Mouse (Mus musculus) bone marrow, adult 2 months (tissue): ENCODE measurements around the gene Rrbp1. TPM values are rescaled to one million over a fixed set of nuclear protein-coding genes. Genes with fewer than 3 reads are reported as not detected.

ENCODE experiments used
- H3K27ac ChIP-seq: fragments of 200-500 bp; 2 replicates; pipeline ENCODE4 v1.5.1; 2012; ENCODE audit warnings: low read depth, mild to moderate bottlenecking, control low read depth, inconsistent platforms, low read length; ENCODE audit not compliant: control insufficient read depth, poor library complexity, insufficient read depth
- H3K4me1 ChIP-seq: fragments of 200-500 bp; 2 replicates; pipeline ENCODE4 v1.6.1; 2011; ENCODE audit warnings: low read length; ENCODE audit not compliant: control insufficient read depth, insufficient read depth
- H3K4me3 ChIP-seq: fragments of 200-500 bp; replicated peaks from 2 replicates; pipeline ENCODE3; 2011; ENCODE audit warnings: mild to moderate bottlenecking, low read depth, low read length, control low read depth; ENCODE audit not compliant: control insufficient read depth
- CTCF ChIP-seq: fragments of 200-500 bp; IDR thresholded peaks from 2 replicates; pipeline ENCODE4 v1.5.1; 2011; ENCODE audit warnings: low read length, control low read depth; ENCODE audit not compliant: control insufficient read depth, insufficient read depth
- POLR2A ChIP-seq: fragments of 200-500 bp; IDR thresholded peaks from 2 replicates; pipeline ENCODE4 v1.6.1; 2011; ENCODE audit warnings: low read depth, mild to moderate bottlenecking, control low read depth, low read length, borderline replicate concordance; ENCODE audit not compliant: control insufficient read depth
- WGBS: fragments of 180-500 bp; shearing (Covaris S2); methylation state at CpG from one replicate; pipeline ENCODE4 v1.1.7; 2018; 5-methylcytosine and 5-hydroxymethylcytosine counted together
- polyA plus RNA-seq: library from polyadenylated mRNA; stranded (reverse); fragments of >200 nt; gene quantifications from 2 replicates; pipeline ENCODE4 v1.2.4, GENCODE M21; 2011; ENCODE audit warnings: low replicate concordance; ENCODE audit not compliant: missing spikeins, insufficient read depth, insufficient read length

Rrbp1 gene
- polyA plus RNA-seq, 1 experiment, result 155 TPM

DNA sequence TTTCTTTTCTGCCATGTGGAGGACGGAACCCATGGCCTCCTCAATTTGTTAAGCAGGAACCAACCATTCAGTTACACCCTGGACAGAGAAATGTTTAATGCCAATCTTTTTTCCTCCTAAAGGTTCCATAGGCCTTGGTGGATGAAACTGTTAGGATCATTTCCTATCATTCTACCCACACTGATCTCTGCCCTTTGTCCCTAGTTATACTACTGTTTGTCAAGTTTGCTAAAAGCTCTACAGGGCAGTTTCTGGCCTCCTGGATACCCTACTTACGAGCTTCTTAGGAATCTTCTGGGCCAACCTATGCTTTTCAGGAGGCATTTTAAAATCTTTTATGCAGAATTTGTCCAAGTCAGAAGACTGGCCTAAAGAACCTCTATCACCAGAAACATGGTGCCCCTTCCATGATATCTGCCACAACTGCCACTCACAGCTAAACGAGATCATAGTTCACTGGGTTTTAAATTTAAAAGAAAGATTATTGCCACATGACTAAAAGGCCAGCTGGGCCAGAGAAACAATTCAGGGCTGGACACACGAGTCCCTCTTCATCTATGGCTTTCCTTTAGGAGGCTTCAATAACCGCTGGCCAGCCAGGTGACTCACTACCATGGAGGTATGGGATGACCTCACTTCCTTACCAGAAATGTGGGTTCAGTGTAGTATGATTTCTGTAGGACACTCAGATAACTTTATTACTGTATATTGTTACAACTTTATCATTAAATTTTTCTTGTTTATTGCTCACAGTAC is 8.7 kb downstream of the Rrbp1 start:
- Histone ChIP-seq H3K27ac (no peak overlapping the region), H3K4me3 (no peak overlapping the region), H3K4me1 (peaks cover 2% of the 10 kb centered on the region)
- TF ChIP-seq CTCF, result no peak
- no peak for TF ChIP-seq POLR2A
- 75% methylated on average over 5 of the region's 5 CpGs for WGBS

DNA sequence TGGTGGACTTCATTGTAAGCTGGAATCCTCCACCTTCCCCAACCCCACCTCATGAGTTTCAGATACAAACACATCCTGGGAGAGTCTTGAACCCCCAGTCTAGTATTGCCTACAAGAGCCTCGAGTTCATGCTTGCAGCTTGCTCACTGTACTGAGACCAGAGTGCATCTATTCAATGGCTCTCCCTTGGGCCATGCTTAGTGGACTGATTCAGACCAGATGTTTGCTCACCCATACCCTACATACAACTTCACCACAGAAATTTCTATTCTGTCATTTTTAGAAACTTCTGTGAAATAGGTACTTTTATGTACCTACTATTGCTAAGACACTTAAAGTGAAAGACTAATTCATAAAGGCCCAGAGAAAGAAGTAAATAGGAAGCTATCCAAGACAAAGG is 18.1 kb downstream of the Rrbp1 start:
- Histone ChIP-seq H3K4me1 (peaks cover 1% of the 10 kb centered on the region; the same call in 1 of the 2 replicates), H3K27ac (no peak overlapping the region), H3K4me3 (no peak overlapping the region)
- TF ChIP-seq CTCF, result no peak
- WGBS, result 67% methylated on average over 1 of the region's 1 CpGs

DNA sequence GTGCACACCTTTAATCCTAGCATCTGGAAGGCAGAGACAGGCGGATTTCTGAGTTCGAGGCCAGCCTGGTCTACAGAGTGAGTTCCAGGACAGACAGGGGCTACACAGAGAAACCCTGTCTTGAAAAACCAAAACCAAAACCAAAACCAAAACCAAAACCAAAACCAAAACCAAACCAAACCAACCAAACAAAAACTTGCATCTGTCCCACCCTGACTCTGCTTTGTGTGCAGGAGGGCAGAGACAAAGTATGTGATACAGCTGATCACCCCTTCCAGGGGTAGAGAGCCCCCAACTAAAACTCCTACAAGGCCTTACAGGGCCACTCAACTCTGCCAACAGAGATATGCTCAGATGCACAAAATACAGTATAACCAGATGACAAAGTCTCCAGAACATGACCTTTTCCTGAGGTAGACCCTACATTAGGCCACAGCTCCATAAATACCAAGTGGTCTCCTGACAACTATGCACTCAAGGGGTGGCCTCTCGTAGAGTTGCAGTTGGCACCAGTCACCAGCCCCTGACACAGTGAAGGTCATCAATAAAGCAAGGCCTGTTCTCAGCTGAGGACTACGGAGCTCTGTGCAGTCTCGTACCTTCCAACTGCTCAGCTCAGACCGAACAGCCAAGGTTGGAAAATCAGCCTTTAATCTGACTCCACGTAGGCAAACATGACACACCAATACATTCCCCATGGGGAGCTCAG is 18.9 kb downstream of the Rrbp1 start:
- Histone ChIP-seq H3K27ac (no peak overlapping the region), H3K4me1 (peaks cover 1% of the 10 kb centered on the region; the same call in 1 of the 2 replicates), H3K4me3 (no peak overlapping the region)
- TF ChIP-seq CTCF, result no peak
- no peak for TF ChIP-seq POLR2A
- 87% methylated on average over 7 of the region's 7 CpGs for WGBS

DNA sequence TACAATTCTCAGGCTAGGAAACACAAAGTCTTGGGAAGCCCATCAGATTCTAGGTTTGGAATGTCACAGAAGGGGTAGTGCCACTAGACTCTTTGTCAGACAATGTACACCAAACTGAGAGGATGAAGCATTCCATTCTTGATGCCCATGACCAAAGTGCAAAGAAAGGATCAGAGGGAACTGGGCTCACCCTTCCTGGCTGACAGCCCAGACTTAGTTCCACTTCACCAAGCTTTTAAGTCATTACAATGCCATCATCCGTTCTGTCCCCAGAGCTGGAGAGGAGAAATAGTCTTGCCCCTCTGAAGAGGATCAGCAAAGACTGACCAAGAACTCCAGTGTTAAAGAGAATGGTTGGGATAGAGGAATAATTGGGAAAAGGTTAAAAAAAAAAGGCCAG is 20.1 kb downstream of the Rrbp1 start:
- no peak for TF ChIP-seq POLR2A
- TF ChIP-seq CTCF, result no peak
- Histone ChIP-seq H3K4me3 (no peak overlapping the region), H3K4me1 (peaks cover 1% of the 10 kb centered on the region; the same call in 1 of the 2 replicates), H3K27ac (no peak overlapping the region)
- 18% methylated on average over 1 of the region's 1 CpGs for whole genome bisulfite sequencing

DNA sequence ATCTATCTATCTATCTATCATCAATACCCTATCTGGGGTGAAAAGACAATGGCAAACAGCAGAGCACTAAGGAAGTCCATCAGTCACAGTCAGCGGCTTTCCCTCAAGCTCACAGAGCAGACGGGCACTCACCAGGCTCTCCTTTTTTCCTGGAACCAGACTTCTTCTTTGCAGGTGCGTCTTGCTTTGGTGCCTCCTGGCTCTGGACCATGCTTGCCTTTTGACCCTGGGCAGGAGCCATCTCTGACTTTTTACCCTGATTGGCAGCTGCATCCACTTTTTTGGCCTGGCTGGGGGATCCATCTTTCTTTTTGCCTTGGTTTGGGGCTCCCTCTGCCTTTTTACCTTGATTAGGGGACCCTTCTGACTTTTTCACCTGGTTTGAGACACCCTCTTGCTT is 23.0 kb downstream of the Rrbp1 start:
- Histone ChIP-seq H3K27ac (no peak overlapping the region), H3K4me3 (no peak overlapping the region), H3K4me1 (no peaks in the 10 kb centered on the region; the same call in 1 of the 2 replicates)
- WGBS, result 84% methylated on average over 3 of the region's 3 CpGs
- no peak for TF ChIP-seq CTCF
- no peak for TF ChIP-seq POLR2A

DNA sequence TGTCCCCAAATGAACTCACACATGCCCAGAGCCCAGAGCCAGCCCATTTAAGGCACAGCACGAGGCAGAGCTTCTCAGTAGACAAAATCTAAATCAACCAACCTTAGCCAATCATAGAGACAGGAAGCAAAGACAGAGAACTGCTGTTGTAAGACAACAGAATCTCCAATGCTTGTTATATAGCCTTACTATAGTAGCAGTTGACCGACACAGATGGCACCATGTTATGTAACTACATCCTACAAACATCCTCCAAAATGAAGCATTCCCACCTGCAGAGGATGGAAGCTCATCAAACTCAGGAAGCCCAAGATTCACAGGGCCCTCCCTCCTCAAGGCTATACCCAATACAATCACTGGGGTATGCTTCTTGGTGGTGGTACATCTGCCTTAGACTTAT is 23.6 kb downstream of the Rrbp1 start:
- TF ChIP-seq CTCF (no peak), POLR2A (no peak)
- Histone ChIP-seq H3K27ac (no peak overlapping the region), H3K4me3 (no peak overlapping the region), H3K4me1 (no peaks in the 10 kb centered on the region; the same call in 1 of the 2 replicates)
- WGBS, result 34% methylated on average over 2 of the region's 2 CpGs

DNA sequence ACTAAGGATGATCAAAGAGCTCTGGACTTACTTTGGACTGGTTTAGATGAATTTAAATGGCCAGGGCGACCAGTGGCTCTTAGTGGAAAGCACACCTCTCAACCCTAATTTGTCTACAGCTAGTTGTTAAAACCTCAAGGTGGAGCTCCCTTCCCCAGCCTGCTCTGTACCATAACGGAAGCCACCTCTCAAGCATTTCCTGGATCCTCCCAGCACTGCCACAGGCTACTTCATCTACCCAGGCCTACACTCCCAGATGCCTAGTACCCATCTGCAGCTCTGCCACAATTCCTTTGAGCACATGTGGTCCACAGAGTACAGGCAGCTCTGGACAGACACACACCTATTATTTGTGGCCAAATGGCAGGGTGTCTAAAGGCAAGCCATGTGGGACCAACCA is 27.6 kb downstream of the Rrbp1 start:
- Histone ChIP-seq H3K4me3 (no peak overlapping the region), H3K27ac (no peak overlapping the region), H3K4me1 (peaks cover 1% of the 10 kb centered on the region; the same call in 1 of the 2 replicates)
- TF ChIP-seq POLR2A, result no peak
- WGBS, result 39% methylated on average over 2 of the region's 2 CpGs

DNA sequence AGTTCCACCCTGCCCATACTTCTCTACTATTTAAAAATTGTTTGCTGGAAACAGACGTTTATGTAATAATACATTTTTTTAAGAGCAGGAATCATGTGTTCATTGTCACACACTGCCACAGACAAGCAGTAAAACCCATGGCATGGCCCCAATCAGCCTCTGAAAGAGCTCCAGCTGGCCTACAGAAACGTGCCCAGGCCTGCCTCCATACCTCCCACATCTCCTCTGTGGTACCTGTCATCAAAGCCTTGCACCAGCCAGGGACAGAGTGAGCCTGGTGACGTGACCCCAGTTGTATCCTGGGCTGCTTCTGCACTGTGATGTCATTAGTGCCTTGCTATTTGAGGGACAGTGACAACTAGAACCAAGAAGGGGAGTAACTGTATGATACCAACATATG is 28.2 kb downstream of the Rrbp1 start:
- Histone ChIP-seq H3K4me1 (peaks cover 1% of the 10 kb centered on the region; the same call in 1 of the 2 replicates), H3K4me3 (no peak overlapping the region), H3K27ac (no peak overlapping the region)
- 62% methylated on average over 3 of the region's 3 CpGs for WGBS
- no peak for TF ChIP-seq CTCF
- TF ChIP-seq POLR2A, result no peak

DNA sequence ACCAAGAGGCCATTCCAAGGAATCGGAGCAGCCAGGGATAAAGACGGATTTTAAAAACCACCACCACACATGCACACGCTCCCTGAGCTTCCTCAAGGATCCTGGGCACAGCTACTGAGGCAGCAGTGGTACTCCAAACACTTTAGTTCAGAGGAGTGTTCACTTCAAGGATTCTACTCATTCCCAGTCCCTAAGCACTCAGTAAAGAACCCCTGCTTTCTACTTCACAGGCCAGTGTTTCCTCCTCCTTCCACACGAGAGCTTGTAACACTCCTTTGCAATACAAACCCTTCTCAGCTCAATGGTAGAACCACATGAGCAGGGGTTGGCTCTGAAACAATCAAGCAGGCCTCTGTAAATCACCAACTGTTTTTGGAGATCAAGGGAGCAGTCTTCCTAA is 28.9 kb downstream of the Rrbp1 start:
- 81% methylated on average over 4 of the region's 4 CpGs for WGBS
- Histone ChIP-seq H3K4me1 (peaks cover 1% of the 10 kb centered on the region; the same call in 1 of the 2 replicates), H3K27ac (no peak overlapping the region), H3K4me3 (no peak overlapping the region)
- TF ChIP-seq CTCF, result no peak
